Mouse (Mus musculus) megakaryocyte-erythroid progenitor cell, adult 5-6 weeks (primary cell): ENCODE measurements around the gene Hand2. TPM values are rescaled to one million over a fixed set of nuclear protein-coding genes. Genes with fewer than 3 reads are reported as not detected.

Experiments used
- ATAC-seq: replicated peaks from 2 replicates; pipeline ENCODE4 v1.8.0; 2016; ENCODE audit warnings: mild to moderate bottlenecking, inconsistent platforms; ENCODE audit not compliant: severe bottlenecking, poor library complexity, low FRiP score, low TSS enrichment
- total RNA-seq, 2 experiments: library from RNA; stranded (forward) in 1 of 2; stranded (reverse) in 1 of 2; fragments of 200-1000, 215-1000 nt in 1 of 2; fragments of >200 nt in 1 of 2; fragmentation: Nextera tagmentation in 1 of 2; gene quantifications; 2 replicates each; pipeline ENCODE4 v1.2.3; 2014 to 2017

The Hand2 gene
- total RNA-seq, 2 experiments from 2014 or later = not detected

- no peak for ATAC-seq
These were observed 42.1 kb downstream of the Hand2 start for GRCm38 (mm10) chr8:57362881-57363280.

- no peak for ATAC-seq
These were observed 53.3 kb downstream of the Hand2 start for GRCm38 (mm10) chr8:57374044-57374443.

Other genes starting within 250 kb of the Hand2 start
- not detected in 2 replicates for gene Scrg1, start 134.9 kb downstream of the Hand2 start, total RNA-seq (2014; fragmentation: Nextera tagmentation)
- not detected in 2 replicates for gene Scrg1, start 134.9 kb downstream of the Hand2 start, total RNA-seq (2017)
- 18.0 and 22.8 TPM in 2 replicates for gene Sap30, start 166.9 kb downstream of the Hand2 start, total RNA-seq (2014; fragmentation: Nextera tagmentation)
- gene Sap30, start 166.9 kb downstream of the Hand2 start, total RNA-seq (2017) = 83.8 and 89.2 TPM in 2 replicates
- 452 and 588 TPM in 2 replicates for gene Hmgb2, start 190.9 kb downstream of the Hand2 start, total RNA-seq (2014; fragmentation: Nextera tagmentation)
- gene Hmgb2, start 190.9 kb downstream of the Hand2 start, total RNA-seq (2017) = 396 and 475 TPM in 2 replicates